Mouse (Mus musculus) hindbrain, embryonic 11.5 days (tissue): Measurements from ENCODE around the gene Gm6205. TPM values are rescaled to one million over a fixed set of nuclear protein-coding genes. Genes with fewer than 3 reads are reported as not detected.
"Not testable (repeated sequence)": the region's sequence is repeated elsewhere in the genome, so short reads cannot be mapped to it uniquely, and the experiment has no call there.

Experiments
- ATAC-seq: fragments of 200-750 bp; cut with Nextera tagmentation; 2 replicates; pipeline ENCODE4 v1.8.0; 2017; ENCODE audit warnings: mild to moderate bottlenecking, moderate TSS enrichment, moderate library complexity; ENCODE audit not compliant: low FRiP score
- DNase-seq: peaks from one replicate; pipeline ENCODE4 v3.0.0-alpha.2; 2015; ENCODE audit warnings: low spot score
- H3K27ac ChIP-seq: fragments of 300-500 bp; sonication (generic); 2 replicates; pipeline ENCODE4 v1.5.1; 2014; ENCODE audit warnings: mild to moderate bottlenecking, low read depth, low read length
- H3K27me3 ChIP-seq: fragments of 300-500 bp; sonication (generic); 2 replicates; pipeline ENCODE4 v1.6.1; 2014; ENCODE audit warnings: mild to moderate bottlenecking, low read length, moderate library complexity, mixed read lengths; ENCODE audit not compliant: control insufficient read depth, insufficient read depth
- H3K36me3 ChIP-seq: fragments of 300-500 bp; sonication (generic); 2 replicates; pipeline ENCODE4 v1.6.1; 2014; ENCODE audit warnings: mild to moderate bottlenecking, low read length, moderate library complexity, mixed read lengths; ENCODE audit not compliant: control insufficient read depth, insufficient read depth
- H3K4me1 ChIP-seq: fragments of 300-500 bp; sonication (generic); replicated peaks from 2 replicates; pipeline ENCODE4 v1.6.1; 2014; ENCODE audit warnings: low read length, mixed read lengths; ENCODE audit not compliant: control insufficient read depth, insufficient read depth
- H3K4me2 ChIP-seq: fragments of 300-500 bp; sonication (generic); replicated peaks from 2 replicates; pipeline ENCODE4 v1.6.1; 2014; ENCODE audit warnings: mild to moderate bottlenecking, low read depth, low read length
- H3K4me3 ChIP-seq: fragments of 300-500 bp; sonication (generic); 2 replicates; pipeline ENCODE4 v1.5.1; 2014; ENCODE audit warnings: low read depth, low read length
- H3K9ac ChIP-seq: fragments of 300-500 bp; sonication (generic); 2 replicates; pipeline ENCODE4 v1.6.1; 2014; ENCODE audit warnings: low read depth, low read length
- H3K9me3 ChIP-seq: fragments of 300-500 bp; sonication (generic); 2 replicates; pipeline ENCODE4 v1.6.1; 2016; ENCODE audit warnings: low read length; ENCODE audit not compliant: control insufficient read depth
- WGBS: fragments of 180-500 bp; shearing (Covaris S2); extraction: QIAGEN DNeasy Blood & Tissue Kit; methylation state at CpG from one replicate; pipeline ENCODE4 v1.1.7; 2014; 5-methylcytosine and 5-hydroxymethylcytosine counted together
- polyA plus RNA-seq: library from polyadenylated mRNA; unstranded; fragments of >200 nt; fragmentation: Nextera tagmentation; extraction: Ambion mirVana; gene quantifications from 2 replicates; pipeline ENCODE4 v1.2.1, GENCODE M21; 2014

Gene Gm6205
- polyA plus RNA-seq = not detected in 2 replicates

DNA sequence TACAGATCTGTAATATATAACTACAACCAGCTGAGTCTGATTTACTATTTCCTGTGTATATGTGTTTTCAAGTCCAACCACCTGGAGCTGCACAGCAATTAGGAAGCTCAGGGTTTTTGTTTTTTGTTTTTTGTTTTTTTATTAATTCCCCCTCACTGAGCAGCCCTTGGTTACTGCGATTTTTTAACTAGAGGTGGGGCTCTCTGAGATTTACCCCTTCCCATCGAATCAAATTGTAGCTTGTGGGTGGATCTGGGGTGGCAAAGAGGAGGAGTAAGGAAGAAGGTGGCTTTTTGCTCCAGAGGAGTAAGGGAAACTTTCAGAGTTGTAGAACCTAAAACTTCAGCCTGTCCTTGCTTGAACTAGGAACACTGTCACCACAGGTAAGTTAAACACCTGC, at the start of gene Gm6205:
TSS of gene Gm6205 (plus strand) at position 301 of the 400 bp plus-strand sequence.
- not testable (repeated sequence) for H3K4me2 ChIP-seq, H3K9me3 ChIP-seq, H3K27me3 ChIP-seq, DNase-seq, H3K9ac ChIP-seq, ATAC-seq, H3K4me1 ChIP-seq, H3K4me3 ChIP-seq, H3K27ac ChIP-seq, H3K36me3 ChIP-seq
- no CpG with 5 or more reads among the region's 2 CpGs for WGBS

DNA sequence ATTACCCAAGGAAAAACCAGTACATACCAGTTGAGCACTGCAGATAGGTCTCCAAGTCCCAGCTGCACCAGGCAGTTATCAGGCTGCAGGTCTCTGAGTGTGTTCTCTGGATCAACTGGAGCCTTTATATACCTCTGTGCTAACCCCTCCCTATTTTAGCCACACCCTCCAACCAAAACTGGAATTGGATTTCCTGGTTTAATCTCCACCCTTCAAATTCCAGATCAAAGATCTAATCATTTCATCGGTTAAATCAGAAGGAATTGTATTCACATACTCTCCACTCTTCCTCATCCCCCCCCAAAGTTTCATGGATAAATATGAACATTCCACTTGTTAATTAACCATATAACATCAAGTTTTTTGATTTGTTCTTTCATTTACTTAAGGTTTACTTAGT, 31.9 kb upstream of the Gm6205 start, which contains the start of gene Gm3147:
TSS of gene Gm3147 (minus strand) at position 101 of the 400 bp plus-strand sequence.
- WGBS = no CpG with 5 or more reads among the region's 1 CpGs
- H3K27me3 ChIP-seq, H3K4me2 ChIP-seq, H3K4me1 ChIP-seq, ATAC-seq, H3K27ac ChIP-seq, DNase-seq, H3K9me3 ChIP-seq, H3K9ac ChIP-seq, H3K36me3 ChIP-seq, H3K4me3 ChIP-seq: not testable (repeated sequence)

DNA sequence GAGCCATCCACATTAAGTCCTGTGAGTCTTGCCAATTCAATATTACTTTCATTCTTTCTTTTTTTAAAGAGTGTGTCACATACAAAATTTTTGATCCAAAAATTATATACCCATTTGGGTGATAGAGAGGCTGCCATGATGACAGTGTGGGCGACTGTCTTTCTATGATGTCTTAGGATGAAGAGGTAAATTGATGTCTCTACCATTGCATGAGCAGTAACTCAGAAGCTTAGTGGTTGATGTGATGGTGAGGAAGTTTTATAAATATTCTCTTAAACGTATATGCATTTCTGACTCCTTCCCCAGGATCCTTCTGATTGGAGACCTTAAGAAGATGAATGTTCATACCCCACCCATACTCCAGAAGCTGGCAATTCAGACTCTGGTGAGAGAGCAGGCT, 24.5 kb upstream of the Gm6205 start, which contains the start of gene Gm6509:
TSS of gene Gm6509 (plus strand) at position 301 of the 400 bp plus-strand sequence.
- not testable (repeated sequence) for H3K4me1 ChIP-seq
- WGBS = 100% methylated on average over 1 of the region's 2 CpGs

More for the DNA sequence above, 24.5 kb upstream of the Gm6205 start, which contains the start of gene Gm6509:
- not testable (repeated sequence) for H3K4me3 ChIP-seq, H3K9me3 ChIP-seq, ATAC-seq, H3K4me2 ChIP-seq, H3K27me3 ChIP-seq, H3K9ac ChIP-seq, H3K36me3 ChIP-seq, H3K27ac ChIP-seq, DNase-seq

Other genes with a start within 250 kb of the Gm6205 start
- gene Gm7682, start 202.6 kb upstream of the Gm6205 start, polyA plus RNA-seq = not detected in 2 replicates
- gene Gm3139, start 122.1 kb upstream of the Gm6205 start, polyA plus RNA-seq = not detected in 2 replicates
- gene Gm3147, start 32.0 kb upstream of the Gm6205 start, polyA plus RNA-seq = not detected in 2 replicates
- gene Gm6509, start 24.4 kb upstream of the Gm6205 start, polyA plus RNA-seq = not detected in 2 replicates
- not detected in 2 replicates for gene Gm3183, start 217.1 kb downstream of the Gm6205 start, polyA plus RNA-seq